Mouse (Mus musculus) olfactory bulb, adult 2 months (tissue): ENCODE measurements at regions not wholly inside any gene's neighbourhood (a gene's known extent, or its start where the extent isn't known, plus 50 kb on each side); places are given as distances from the start of the nearest gene placed in this dataset.

Experiments used
- CTCF ChIP-seq: fragments of 200-500 bp; IDR thresholded peaks from 2 replicates; pipeline ENCODE4 v1.5.1; 2012; ENCODE audit warnings: low read depth, mild to moderate bottlenecking, low read length, moderate library complexity; ENCODE audit not compliant: insufficient read depth
- POLR2A ChIP-seq: fragments of 200-500 bp; IDR thresholded peaks from 2 replicates; pipeline ENCODE4 v1.6.1; 2012; ENCODE audit warnings: mild to moderate bottlenecking, low read depth, low read length, moderate library complexity; ENCODE audit not compliant: insufficient read depth

DNA sequence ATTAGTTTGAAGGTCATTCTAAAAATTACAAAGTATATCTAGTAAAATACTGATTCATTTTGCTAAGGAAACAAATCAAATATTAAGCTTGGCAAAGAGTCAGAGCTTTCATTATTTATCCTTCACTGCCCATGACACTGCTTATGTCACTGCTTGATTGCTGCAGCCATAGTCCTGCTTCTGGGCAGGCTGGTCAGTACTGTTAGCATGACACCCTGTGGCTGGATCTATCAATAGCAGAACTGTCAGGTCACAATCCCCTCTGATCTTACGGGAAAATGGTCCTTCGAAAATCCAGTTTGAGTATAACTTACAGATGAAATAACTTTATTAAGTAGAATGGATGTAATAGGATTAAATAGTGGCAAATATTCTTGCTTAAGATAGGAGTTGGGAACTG, 447.1 kb downstream of the Pdgfc start:
- no peak for TF ChIP-seq CTCF
- no peak for TF ChIP-seq POLR2A
